Mouse (Mus musculus): ENCODE results near the gene Car14. TPM values are rescaled to one million over a fixed set of nuclear protein-coding genes. Genes with fewer than 3 reads are reported as not detected.

Car14 gene
- polyA plus RNA-seq, 1 experiment from 2014 or later, result 2.0 TPM

- H3K27me3 ChIP-seq, result no peaks in the 10 kb centered on the region
- H3K9ac ChIP-seq, result no peak overlapping the region
- H3K36me3 ChIP-seq, result peaks cover 65% of the 10 kb centered on the region
- ATAC-seq (ENCODE audit: insufficient number of reproducible peaks, low FRiP score, low TSS enrichment, low read depth), result no peak
- H3K4me1 ChIP-seq, result peaks cover 11% of the 10 kb centered on the region; the same call in 1 of the 2 replicates
- no peak overlapping the region for H3K4me3 ChIP-seq (replicated peaks)
- 94% methylated on average over 8 of the region's 8 CpGs for WGBS
- H3K4me2 ChIP-seq (replicated peaks), result no peak overlapping the region
- no peaks in the 10 kb centered on the region for H3K9me3 ChIP-seq (replicated peaks)
- no peak overlapping the region for H3K27ac ChIP-seq (replicated peaks)
These were observed 53.2 kb downstream of the Car14 start for GRCm38 (mm10) chr3:95851317-95851716.

GRCm38 (mm10) chr3:95850611-95851010 is 53.9 kb downstream of the Car14 start:
- no peak overlapping the region for H3K4me3 ChIP-seq (replicated peaks)
- no peaks in the 10 kb centered on the region for H3K27me3 ChIP-seq
- no peak for ATAC-seq (ENCODE audit: insufficient number of reproducible peaks, low FRiP score, low TSS enrichment, low read depth)
- H3K4me1 ChIP-seq, result peaks cover 7% of the 10 kb centered on the region; the same call in 1 of the 2 replicates
- no peak overlapping the region for H3K4me2 ChIP-seq (replicated peaks)
- WGBS, result 81% methylated on average over 4 of the region's 4 CpGs
- peaks cover 71% of the 10 kb centered on the region for H3K36me3 ChIP-seq
- no peak overlapping the region for H3K9ac ChIP-seq
- H3K27ac ChIP-seq (replicated peaks), result no peak overlapping the region
- H3K9me3 ChIP-seq (replicated peaks), result no peaks in the 10 kb centered on the region

Other genes starting within 250 kb of the Car14 start
- 51.8 and 55.4 TPM in 2 replicates for gene Mcl1, start 245.9 kb downstream of the Car14 start, polyA plus RNA-seq (2015; fragmentation: Nextera tagmentation; extraction: Ambion mirVana)
- gene Adamtsl4, start 216.8 kb downstream of the Car14 start, polyA plus RNA-seq (2015; fragmentation: Nextera tagmentation; extraction: Ambion mirVana), result 3.8 and 4.2 TPM in 2 replicates
- 27.8 and 29.9 TPM in 2 replicates for gene Ecm1, start 165.1 kb downstream of the Car14 start, polyA plus RNA-seq (2015; fragmentation: Nextera tagmentation; extraction: Ambion mirVana)
- 39.4 and 45.8 TPM in 2 replicates for gene Tars2, start 144.5 kb downstream of the Car14 start, polyA plus RNA-seq (2015; fragmentation: Nextera tagmentation; extraction: Ambion mirVana)
- gene Rprd2, start 85.8 kb downstream of the Car14 start, polyA plus RNA-seq (2015; fragmentation: Nextera tagmentation; extraction: Ambion mirVana), result 20.8 and 22.8 TPM in 2 replicates
- 47.9 and 48.5 TPM in 2 replicates for gene Prpf3, start 48.8 kb downstream of the Car14 start, polyA plus RNA-seq (2015; fragmentation: Nextera tagmentation; extraction: Ambion mirVana)
- gene Mrps21, start 33.2 kb downstream of the Car14 start, polyA plus RNA-seq (2015; fragmentation: Nextera tagmentation; extraction: Ambion mirVana), result 297 and 310 TPM in 2 replicates
- gene Ciart, start 22.4 kb downstream of the Car14 start, polyA plus RNA-seq (2015; fragmentation: Nextera tagmentation; extraction: Ambion mirVana), result 7.7 and 8.2 TPM in 2 replicates
- 22.1 and 24.1 TPM in 2 replicates for gene BC028528, start 12.7 kb downstream of the Car14 start, polyA plus RNA-seq (2015; fragmentation: Nextera tagmentation; extraction: Ambion mirVana)
- 30.1 and 34.6 TPM in 2 replicates for gene Aph1a, start 10.7 kb downstream of the Car14 start, polyA plus RNA-seq (2015; fragmentation: Nextera tagmentation; extraction: Ambion mirVana)
- gene Anp32e, start 24.6 kb upstream of the Car14 start, polyA plus RNA-seq (2015; fragmentation: Nextera tagmentation; extraction: Ambion mirVana), result 173 and 175 TPM in 2 replicates
- gene Plekho1, start 91.3 kb upstream of the Car14 start, polyA plus RNA-seq (2015; fragmentation: Nextera tagmentation; extraction: Ambion mirVana), result 36.7 and 47.0 TPM in 2 replicates
- 41.0 and 46.1 TPM in 2 replicates for gene Vps45, start 153.8 kb upstream of the Car14 start, polyA plus RNA-seq (2015; fragmentation: Nextera tagmentation; extraction: Ambion mirVana)
- 22.0 and 26.1 TPM in 2 replicates for gene Otud7b, start 199.8 kb upstream of the Car14 start, polyA plus RNA-seq (2015; fragmentation: Nextera tagmentation; extraction: Ambion mirVana)

All from embryonic facial prominence, embryonic 15.5 days (tissue).